Mouse (Mus musculus): Measurements from ENCODE around the gene Enah.

Gene Enah

DNA sequence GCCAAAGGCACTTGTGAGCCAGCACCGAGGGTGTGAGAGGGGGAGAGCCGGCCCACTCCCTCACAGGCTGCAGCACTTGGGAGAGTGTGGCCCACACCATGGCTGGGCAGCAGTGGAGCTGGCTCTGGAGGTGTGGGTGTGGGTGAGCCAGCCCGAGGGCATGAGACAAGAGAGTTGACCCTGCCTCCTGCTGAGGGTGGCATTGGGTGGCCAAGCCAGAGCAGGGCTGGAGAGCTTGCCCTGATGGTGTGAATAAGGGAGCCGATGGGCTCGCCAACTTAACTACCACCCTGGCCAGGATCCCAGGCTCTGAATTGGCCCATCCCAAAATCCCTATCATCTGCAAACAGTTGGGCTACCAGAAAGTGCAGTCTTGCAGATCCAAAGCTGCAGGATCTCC, 141.4 kb downstream of the Enah start:
- DNase-seq (ENCODE audit: extremely low spot score), result no peak

DNA sequence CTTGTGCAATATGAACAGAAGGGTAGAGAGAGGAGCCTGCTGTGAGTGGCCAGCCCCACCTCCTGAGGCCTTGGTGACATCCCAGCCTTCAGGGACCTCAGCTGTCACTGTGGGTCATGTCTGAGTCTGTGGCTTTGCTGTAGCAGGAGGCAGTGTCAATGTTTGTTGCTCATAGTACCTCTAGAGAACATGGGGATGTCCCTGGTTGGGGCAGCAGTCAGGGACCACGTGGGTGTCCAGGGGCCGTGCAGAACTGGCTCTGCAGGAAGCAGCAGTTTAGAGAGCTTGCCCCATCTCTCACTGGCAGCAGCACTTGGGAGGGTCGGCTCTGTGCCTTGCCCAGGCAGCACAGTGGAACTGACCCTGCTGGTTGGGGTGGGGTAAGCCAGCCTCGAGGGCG, 142.7 kb downstream of the Enah start:
- no peak for DNase-seq (ENCODE audit: extremely low spot score)

DNA sequence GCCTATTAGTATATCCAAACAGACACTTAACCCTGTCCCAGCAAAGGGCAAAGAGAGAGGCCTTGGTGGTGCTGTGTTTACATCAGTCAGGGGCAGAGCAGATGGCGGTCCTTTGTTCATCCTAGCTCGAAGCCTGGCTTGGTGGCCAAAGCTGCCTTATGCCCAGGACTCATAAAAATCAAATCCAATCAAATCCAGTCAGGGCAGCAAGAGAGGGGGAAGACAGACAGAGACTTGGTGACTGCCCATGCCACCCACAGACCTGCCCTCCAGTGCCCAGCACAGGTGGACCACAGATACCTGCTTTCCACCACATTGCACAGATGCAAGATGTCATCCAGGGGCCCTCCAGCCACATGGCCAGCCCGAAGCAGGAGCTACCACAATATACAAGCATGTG, 143.1 kb downstream of the Enah start:
- no peak for DNase-seq (ENCODE audit: extremely low spot score)

DNA sequence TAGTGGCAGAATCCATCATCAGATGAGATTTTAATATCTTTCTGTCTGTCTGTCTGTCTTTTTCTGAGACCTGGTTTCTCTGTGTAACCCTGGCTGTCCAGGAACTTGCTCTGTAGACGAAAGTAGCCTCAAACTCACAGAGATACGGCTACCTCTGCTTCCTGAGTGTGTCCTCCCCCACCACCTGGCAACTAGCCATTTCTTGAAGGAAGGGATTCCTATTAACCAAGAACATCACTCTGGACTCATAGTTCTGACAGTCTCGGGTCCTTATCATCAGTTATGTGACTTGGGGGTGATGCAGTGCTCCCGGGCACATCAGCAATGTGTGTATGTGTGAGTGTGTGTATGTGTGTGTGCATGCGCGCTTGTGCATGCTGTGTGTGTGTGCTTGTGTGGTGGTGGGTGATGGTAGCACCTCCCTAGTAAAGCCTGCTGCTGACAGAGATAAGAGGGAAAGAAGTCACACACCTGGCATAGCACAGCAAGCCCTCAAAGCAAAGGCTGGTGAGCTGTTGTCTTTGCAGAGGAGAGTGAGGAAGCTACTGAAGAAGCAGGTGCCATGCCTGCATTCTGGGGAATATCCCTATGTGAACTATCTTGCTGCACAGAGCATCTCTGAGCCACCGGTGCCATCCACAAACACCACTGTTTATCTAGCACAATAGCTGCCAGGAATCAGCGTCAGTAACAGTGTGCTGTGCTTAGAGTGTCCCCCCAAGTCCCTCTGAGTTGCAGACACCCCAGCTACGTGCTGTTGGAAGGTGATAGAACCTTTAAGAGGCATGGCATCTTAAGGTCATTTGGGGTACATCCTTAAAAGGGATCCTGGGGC, 146.5 kb downstream of the Enah start:
- DNase-seq (ENCODE audit: extremely low spot score), result no peak

DNA sequence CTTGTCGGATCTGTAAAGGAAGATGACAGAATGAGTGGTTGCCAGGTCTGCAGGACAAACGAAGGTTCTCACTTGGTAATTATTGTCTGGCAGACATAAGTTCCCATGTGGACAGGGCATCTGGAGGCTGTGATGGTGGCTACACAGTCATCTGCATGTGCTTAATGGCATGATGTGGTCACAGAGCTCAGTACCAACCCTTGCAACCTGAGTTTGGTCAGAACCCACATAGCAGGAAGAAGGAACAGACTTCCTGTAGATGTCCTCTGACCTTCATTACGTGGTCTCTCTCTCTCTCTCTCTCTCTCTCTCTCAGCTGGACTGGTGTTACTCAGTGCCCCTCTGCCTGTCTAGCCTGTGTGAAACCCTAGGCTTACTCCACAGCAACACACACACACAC, 147.2 kb downstream of the Enah start:
- DNase-seq (ENCODE audit: extremely low spot score), result no peak

DNA sequence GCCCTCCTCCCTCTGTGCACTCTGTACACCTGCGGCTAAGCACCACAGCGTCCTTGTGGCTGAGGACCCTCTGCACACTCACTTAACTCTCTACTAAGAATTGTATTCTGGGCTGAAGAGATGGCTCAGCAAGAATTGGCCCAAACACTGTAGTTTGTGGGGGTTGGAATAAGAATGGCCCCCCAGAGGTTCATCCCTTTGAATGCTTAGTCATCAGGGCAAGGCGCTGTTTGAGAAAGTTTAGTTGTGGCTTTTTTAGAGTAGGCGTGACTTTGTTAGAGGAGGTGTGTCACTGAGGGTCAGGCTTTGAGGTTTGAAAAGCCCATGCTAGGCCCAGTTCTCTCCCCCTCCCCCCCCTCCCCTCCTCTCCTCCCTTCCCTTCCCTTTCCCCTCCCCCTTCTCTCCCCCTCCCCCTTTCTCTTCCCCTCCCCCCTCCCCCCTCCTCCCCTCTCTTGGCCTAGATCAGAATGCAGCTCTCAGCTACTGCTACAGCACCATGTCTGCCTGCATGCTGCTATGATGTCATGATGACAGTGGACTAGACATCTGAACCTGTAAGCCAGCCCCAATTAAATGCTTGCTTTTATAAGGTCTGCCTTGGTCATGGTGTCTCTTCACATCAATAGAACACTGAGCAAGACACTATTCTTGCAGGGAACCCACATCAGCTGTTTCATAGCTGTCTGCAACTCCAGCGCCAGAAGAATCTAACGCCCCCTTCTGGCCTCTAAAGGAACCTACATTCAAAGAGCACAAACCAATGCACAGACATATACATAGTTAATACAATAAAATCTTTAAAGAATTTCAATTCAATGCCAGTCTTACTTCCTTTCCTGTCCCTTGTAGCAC, 153.1 kb downstream of the Enah start:
- no peak for DNase-seq (ENCODE audit: extremely low spot score)

DNA sequence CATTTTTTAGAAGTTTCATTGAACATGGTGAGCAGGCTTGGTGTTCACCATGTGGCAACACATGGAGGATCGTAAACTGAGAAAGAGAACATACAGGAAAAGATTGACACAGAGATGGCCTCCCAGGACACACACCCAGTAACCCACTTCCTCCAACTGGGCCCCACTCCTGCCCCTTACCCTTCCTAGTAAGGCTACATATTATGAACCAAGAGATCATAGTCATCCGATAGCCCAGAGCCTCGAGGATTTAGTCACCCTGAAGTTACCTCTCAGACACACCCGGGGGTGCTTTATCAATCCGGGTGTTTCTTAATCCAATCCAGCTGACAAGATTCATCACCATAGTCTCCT, 153.9 kb downstream of the Enah start:
- no peak for DNase-seq (ENCODE audit: extremely low spot score)

DNA sequence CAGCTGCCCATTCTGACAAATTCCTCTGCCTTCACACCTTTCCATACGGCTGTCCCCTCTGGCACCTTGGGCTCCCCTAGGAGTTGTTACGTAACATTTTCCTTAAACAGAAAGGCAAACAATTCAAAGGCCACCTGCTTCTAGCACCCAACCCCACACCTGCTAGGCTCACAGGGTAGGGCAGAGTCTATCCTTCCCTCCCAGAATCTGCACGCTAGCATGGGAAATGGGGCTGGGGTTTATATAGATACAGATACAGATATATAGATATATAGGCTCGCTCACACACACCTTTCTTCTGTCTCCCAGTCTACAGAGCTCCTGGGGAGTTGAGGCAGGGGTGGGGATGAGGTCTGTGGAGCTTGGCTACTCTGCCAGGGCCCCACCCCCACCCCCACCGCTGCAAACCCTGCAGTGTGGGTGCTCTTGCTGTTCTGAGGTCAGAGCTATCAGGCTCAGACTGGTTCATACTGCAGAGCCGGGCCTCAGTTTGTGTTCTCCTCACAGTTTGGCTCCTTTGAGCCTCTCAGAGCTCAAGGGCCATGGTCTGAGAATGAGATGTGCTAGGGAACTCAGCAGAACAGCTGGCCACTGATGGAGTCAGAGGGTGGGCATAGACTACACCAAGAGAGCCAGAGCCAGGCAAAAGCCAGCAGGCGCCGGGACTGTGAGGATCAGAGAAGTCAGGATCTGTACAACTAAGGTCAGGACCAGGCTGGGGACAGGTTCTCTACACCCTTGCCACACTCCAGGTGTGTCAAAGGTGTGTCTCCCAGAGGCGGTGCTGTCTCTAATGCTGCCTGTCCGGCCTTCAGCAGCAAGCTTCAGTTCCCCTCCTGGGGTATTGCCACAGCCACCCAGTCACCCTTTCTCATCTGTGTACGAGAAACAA, 154.6 kb downstream of the Enah start:
- DNase-seq (ENCODE audit: extremely low spot score), result no peak

DNA sequence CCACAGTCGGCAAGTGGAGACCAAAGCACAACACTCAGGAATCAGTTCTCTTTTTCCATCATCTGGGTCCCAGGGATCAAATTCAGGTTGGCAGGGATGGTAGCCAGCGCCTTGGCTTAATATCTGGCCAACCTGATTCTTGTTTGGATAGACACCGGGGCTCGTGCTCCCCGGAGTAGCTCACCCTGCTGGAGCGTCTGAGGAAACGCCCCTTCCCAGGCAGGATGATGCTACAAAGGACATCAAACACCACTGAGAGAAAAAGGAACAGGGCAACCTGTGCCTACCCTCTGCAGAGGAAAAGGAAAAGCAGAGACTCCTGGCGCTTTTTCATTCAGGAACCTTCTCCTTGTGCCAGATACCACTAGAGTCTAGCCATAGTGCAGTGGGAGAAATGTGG, 156.4 kb downstream of the Enah start:
- DNase-seq (ENCODE audit: extremely low spot score), result no peak

DNA sequence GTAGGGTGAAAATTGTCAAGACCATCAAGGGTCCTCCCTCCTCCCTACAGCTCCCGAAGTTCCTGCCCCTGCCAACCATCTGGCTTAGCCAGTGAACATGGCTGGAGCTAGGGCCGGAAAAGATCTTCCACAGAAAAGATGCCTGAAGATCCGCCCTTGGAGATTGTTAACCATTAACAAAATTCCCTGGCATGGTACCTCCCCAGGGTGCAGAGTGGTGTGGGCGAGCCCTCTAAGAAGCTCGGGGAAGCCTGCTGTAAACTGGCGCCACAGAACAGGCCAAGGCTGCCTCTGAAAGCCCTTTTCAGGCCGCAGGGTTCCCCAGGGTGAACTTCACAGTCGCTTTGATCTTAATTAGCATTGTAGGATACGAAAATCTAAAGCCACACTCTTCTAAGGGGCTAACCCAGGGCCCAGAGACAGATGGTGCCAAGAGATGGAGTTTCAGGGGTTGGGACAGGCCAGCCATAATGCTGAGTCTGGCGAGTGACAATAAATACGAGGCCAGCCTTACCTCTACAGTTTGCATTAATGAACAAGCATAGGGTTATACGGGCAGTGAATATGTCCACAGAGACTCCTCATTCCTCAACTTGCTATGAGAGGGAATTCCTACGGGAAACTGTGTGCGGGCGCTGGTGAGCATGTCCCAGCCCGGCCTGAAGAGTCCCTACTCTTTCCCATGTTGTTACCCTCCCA, 157.0 kb downstream of the Enah start:
- DNase-seq (ENCODE audit: extremely low spot score), result no peak

DNA sequence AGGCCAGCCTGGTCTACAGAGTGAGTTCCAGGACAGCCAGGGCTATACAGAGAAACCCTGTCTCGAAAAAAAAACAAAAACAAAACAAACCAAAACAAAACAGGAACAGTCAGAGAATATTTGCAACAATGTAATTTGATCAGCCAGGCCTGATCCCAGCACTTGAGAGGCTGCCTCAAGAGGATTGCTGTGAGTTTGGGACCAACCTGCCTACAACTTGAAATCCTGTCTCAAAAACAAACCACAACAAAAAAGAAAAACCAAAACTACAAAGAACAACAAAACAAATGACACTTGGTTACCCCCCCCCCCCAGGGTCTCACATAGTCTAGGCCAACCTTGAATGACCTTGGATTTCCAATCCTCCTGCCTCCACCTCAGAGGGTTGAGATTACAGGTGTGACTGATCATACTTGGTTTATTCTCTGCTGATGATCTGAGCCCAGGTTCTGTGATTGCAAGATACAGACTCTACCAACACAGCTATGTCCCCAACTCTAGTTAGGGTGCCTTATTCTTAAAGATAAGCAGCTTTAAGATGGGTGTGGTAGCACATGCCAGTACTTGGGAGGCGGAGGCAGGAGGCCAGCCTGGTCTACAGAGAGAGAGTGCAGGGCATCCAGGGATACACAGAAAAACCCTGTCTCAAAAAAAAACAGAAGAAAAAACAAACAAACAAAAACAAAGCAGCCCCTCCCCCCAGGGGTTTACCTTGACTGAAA, 158.4 kb downstream of the Enah start:
- DNase-seq (ENCODE audit: extremely low spot score), result no peak

DNA sequence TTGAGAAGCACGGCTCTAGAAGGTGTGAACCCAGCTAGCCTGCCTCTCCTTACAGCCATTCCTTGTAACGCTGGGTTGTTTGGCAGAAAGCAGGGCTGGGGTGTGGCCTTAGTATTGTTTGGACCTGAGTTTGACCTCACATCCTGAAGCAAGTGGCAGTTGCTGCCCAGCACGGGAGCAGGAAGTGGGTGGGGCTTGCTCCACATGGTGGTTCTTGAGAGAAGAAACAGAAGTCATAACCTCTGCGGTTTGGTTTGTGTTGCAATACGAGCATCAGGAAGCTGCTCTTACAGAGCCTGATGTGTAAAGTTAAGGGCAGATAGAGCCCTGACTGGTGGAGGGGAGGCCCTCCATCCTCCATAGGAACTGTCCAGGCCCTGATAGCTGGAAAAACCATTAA, 159.1 kb downstream of the Enah start:
- DNase-seq (ENCODE audit: extremely low spot score), result peak; percentile 53

DNA sequence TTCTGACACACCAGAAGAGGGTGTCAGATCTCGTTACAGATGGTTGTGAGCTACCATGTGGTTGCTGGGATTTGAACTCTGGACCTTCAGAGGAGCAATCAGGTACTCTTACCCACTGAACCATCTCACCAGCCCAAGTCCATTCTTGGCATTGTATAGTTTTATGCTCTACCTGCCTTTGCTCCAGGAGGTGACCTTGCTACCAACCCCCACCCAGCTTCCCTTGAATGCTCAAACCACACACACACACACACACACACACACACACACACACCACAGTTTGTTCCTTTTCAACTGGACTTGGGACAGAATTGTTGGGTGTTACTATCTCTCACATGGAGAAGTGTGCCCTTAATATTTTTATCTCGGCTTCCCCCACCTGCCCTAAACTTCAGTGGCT, 163.5 kb downstream of the Enah start:
- DNase-seq (ENCODE audit: extremely low spot score), result no peak

DNA sequence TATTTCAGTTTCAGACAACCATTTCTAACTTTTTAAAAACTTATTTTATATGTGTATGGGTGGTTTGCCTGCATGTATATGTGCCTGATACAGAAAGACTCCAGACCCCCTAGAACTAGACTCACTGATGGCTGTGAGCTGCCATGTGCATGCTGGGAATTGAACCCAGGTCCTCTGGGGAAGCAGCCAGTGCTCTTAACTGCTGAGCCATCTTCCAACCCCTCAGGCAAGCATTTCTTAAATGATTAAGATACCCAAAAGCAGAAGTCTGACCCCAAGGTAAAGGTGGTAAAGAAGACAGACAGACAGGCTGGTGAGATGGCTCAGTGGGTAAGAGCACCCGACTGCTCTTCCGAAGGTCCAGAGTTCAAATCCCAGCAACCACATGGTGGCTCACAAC, 165.0 kb downstream of the Enah start:
- DNase-seq (ENCODE audit: extremely low spot score), result no peak

DNA sequence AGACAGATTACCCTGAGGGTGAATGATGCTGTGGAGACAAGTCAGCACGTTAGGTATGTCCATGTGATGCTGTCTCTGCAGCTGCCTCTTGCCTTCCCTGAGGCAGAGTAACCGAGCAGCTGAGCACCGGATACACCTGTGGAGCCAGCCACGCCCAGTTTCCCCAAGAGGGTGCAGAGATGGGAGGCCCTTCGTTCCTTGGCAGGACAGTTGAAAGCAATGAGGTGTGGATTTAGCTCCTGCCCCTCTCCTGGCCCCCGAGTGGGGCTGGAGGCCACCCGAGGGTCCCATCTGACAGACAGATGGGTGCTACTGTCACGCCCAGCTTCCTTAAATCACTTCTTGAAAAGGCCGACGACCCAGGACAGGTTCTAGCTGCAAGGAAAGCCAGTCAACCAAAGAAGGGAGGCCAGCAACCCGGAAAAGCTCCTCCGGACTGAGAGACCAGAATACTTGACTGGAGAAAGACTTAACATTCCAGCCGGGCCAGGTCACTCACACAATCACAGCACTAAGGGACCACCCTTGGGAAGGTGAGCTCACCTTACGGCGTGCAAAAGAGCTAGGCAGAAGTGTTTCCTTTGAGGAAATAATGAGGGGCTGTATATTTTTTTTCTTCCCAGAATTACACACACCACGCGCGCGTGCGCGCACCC, 166.6 kb downstream of the Enah start:
- peak; percentile 23 for DNase-seq (ENCODE audit: extremely low spot score)

DNA sequence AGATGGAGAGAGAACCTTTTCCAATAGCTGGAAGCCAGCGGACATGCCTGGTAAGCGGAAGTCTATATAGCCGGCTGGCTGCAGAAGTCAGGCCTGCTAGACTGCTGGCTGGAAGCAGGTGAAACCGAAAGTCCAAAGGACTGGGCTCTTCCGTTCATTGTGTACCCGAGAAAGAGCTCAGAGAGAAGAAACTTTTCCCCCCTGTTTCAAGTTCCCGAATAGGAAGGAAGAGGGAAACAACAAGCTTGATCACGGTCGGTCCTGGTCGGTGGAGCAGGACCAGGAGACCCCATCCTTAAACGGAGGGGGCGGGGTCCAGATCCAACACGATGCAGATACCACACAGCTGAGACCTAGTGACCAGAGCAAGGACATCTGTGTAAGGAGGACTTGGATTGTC, 167.3 kb downstream of the Enah start:
- DNase-seq (ENCODE audit: extremely low spot score), result no peak

DNA sequence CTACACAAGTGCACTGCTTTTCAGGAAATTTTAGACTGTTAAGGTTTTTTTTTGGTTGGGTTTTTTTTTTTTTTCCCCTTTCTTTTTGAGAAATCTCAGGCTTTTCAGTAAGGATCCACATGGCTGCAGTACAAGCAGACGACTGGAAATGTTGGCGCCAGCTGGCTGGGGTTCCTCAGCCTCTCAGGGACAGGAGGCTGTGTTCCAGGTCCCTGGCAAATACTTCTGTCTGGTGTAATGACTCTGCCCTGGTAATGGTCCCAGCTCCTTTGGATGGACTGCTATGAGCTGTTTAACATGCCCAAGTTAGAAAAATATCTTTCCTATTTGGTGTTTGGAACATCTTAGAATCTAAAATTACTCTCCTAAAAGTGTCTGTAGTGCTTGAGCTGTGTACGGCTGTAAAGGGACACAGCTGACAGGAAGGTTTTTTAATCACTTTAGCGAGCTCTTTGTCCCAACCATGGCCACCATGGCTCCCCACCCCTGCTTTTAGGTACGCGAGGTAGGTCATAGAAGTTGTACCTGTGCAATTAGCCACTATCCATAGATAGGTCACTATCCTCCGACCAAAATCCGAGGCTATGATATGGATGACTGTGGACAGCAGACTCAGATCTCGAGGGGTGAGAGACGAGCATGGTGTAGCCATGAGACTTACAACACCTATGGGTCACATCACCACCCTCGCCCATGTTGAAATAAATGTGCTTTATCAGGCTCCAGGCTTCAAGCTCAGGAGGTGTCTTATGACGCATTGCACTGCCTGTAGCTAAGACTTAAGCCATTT, 168.1 kb downstream of the Enah start:
- no peak for DNase-seq (ENCODE audit: extremely low spot score)

DNA sequence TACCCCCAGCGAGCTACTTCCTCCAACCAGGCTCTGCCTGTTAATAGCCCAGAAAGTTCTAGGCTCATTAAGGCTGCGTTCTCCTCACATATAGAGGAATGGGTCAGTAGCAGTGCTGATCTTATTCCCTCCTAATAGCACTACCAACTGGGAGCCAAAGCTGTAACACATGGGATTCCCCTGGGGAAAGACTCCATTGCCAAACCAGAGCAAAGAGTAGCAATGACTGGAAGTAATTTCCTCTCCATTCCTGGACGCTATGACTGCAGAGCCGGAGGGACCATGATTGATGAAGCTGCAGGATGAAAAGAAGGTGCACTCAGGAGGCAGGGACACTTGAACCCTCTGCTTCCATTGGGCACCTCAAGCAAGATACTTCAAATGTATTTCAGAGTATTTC, 169.3 kb downstream of the Enah start:
- no peak for DNase-seq (ENCODE audit: extremely low spot score)

DNA sequence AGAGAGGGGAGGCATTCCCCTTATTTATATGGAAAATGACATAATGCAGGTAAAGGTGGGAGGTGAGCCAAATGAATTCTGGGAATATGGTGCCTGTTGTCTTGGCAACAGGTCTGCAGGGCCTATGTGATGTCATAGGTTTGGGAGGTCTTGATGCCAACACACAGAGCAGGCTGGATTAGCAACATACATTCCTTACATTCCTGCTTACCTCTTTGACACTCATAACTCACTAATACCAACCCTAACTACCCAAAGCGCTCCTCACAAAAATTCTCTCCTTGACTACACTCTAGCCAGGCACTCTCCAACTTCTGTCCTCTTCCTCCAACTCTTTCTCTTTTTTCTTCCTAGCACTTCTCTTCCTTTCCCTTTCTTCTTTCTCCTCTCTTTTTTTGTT, 171.6 kb downstream of the Enah start:
- DNase-seq (ENCODE audit: extremely low spot score), result no peak

DNA sequence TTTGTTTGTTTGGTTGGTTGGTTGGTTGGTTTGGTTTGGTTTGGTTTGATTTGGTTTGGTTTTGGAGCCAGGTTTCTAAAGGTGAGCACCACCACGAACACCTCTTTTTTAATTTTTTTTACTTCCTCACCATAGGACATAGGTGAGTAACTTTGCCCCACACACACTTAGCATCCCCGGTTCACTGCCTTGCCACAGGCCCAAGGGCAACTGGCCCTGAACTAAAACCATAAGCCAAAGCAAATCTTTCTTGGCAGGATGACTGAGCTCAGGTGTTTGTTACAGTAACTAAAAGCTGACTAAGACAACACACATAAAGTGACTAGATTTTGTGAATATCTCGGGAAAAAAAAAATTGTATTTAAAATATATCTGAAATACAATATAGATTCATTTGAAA, 172.4 kb downstream of the Enah start:
- DNase-seq (ENCODE audit: extremely low spot score), result no peak

Measured in embryo, embryonic 9.5 days (tissue).